Mouse (Mus musculus) mouse embryonic stem cell (cell line): Measurements from ENCODE around the gene Mindy4.

Experiments used
- in situ Hi-C, 2 experiments: fragments of 300-500 bp; cut with MboI; formaldehyde crosslinking; loops; 1 replicate in 1 of 2; 3 replicates in 1 of 2; pipeline ENCODE4 v1.14.3; 2019 to 2020; ENCODE audit warnings: low sequenced_read_pairs in 2 of 2, low pct_unique_long_range_greater_than_20kb in 1 of 2, mixed read lengths in 1 of 2; ENCODE audit not compliant: unreplicated experiment in 1 of 2

Gene Mindy4

DNA sequence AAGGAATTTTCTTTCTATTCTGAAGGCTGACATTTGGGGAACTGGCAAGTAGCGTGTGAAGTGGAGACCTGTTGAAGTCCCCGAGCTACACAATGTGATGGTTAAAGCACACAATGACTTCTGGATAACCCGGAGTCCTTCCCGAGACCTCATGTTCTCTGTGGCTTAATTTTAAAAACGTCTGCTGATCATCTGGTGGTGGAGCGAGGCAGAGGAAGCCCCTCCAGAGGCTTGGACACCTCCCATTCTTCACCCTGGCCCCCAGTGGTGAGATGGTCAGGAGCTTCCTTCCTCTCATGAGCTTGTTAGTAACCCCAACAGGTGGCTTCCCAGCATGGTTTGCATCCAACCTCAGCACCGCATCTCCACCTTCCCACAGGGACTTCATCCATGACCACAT is 43.3 kb downstream of the Mindy4 start:
- in situ Hi-C loops: loop anchor here in 1 of 2 experiments (25.0 kb wide), 1 partner anchor 266 kb away; no protein-coding TSS in a partner anchor

DNA sequence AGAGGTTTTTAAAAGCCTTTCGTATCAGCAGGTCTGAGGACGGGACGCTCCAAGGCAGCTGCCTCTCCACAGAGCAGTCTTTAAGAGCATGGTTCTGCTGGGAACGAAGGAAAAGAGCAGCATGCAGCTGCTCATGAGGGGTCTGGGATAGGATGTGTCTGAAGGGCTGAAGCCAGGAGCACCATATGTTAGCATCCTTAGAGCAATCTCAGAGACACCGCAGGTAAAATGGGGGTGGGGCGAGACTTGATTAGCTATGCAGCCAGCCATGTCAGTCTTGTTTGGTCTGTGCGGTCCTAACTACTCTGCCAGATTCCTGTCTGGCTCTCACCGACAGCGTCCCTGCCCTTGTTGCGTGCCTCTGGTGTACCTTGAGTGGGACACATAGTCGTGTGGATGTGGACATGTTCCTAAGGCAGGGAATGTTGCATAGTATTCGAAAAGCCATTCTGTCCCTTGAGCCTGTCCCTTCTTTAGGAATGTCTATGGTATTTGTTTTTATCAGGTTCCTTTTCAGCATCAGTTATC is 43.8 kb downstream of the Mindy4 start:
- in situ Hi-C loops: loop anchor here in 1 of 2 experiments (25.0 kb wide), 1 partner anchor 265 kb away; no protein-coding TSS in a partner anchor

DNA sequence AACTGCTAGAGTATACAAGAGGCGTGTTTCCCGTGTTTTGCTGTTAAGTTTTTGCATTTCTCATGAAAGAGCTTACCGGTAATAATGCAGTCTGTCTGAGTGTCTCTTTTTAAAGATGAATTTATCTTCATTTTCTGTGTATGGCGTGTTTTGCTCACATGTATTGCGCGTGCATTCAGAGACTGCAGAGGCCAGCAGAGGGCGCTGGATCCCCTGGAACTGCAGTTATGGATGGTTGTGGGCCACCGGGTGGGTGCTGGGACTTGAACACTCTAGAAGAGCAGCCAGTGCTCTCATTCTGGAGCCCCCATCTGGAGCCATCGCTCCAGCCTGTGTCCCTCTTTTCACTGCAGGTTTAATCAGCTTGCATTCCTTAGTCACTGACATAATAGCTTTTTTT is 46.1 kb downstream of the Mindy4 start:
- in situ Hi-C loops: loop anchor here in 1 of 2 experiments (25.0 kb wide), 1 partner anchor 263 kb away; no protein-coding TSS in a partner anchor

DNA sequence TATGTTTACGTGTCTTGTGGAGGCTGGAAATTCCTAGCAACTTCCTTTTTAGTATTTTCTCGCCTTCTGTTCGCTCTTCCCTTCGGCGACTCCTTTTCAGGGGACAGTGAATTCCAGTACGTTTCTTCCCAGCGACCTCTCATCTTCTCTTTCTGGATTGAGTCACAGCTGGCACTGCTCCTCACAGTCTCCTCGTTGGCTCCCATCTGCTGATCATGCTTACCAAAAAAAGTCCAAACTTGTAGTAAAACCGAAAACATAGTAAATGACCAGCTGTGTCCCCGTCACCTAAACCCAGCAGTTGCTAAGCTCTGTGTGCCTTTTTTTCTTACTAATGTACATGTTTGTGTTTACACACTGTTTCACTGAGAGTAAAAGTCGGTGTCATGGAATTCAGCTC is 47.6 kb downstream of the Mindy4 start:
- in situ Hi-C loops: no loop called here

DNA sequence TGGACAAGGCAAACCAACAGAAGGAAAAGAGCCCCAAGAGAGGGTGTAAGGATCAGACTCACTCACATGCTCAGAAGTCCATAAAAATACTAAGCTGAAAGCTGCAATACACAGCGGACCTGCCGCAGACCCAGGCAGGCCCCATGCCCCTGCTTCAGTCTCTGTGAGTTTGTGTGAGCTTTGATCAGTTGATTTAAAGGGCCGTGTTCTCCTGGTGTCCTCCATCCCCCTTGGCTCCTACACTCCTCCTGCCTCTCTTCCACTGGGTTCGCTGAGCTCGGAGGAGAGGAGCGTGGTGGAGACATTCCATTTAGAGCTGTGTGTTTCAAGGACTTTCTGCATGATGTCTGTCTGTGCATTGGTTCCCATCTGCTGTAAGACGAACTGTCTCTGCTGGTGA is 48.4 kb downstream of the Mindy4 start:
- in situ Hi-C loops: no loop called here

DNA sequence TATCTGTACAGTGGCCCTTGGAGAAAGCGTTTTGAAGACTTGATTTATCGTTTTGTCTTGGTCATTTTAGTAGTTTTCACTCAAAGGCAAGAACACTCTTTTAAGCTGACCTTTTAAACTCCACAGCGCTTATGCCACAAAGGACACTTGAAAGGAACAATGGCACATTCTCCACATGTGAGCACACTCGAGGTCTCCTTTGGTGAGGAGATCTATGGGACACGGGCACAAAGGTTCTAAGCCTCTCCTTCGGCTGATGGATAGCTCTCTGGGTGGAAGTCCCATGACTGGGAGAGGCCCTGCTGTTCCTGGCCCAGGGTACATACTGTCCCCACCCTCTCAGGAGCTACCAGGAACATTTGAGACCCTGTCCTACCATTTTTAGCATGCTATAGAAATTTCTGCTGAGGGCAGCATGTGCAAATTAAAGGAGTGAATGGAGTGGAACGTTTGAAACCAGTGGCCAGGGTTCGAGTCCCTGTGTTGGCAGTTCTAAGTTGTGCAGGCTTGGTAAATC is 49.6 kb downstream of the Mindy4 start:
- in situ Hi-C loops: no loop called here

DNA sequence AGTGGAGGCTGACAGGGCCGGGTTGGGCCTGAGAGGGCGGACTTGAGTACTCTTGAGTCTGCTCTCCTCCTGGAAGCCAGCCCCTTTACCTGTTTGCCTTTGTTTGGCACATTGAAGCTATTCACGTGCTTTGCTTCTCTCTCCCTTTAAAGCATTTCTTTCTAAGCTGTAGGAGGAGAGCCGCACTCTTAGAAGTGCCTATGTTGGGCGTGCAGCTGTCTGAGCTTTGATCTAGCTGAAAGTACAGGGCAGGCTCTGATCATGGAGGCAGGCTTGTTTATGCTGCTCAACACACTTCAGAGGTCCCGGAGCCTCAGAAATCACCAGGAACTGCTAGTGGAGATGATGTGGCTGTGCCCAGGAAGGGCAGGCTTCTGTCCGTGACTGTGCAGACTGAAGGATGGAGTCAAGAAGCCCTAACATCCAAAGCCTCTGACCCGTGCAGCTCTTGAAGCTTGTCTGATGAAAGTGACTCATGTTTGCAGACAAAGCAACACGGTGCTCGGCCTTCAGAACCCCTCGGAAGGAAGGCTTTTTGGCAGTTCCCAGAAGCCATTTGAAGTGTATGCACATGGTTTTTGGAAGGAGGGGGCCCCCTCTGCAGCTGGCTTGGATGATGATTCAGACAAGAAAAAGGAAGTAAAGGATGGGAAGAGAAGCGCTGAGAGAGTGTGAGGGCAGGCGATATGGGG is 53.5 kb downstream of the Mindy4 start:
- in situ Hi-C loops: no loop called here

DNA sequence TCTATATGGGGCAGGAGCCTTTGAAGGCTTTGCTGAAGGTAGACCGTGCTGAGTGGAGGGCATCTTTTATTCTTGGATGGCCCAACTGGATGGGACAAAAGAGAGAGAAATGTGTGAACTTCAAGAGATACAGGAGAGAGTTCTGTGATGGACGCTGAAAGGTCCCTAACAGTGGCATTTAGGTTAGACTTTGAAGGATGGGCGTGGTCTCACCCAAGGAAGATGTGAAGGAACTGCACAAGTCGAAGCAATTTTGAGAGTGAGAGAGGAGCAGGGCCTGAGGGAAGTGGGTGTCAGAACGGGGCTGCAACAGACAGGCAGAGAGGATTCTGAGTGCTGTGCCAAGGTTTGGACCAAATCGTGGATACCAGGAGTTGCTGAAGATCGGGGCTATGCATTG is 54.1 kb downstream of the Mindy4 start:
- in situ Hi-C loops: no loop called here

DNA sequence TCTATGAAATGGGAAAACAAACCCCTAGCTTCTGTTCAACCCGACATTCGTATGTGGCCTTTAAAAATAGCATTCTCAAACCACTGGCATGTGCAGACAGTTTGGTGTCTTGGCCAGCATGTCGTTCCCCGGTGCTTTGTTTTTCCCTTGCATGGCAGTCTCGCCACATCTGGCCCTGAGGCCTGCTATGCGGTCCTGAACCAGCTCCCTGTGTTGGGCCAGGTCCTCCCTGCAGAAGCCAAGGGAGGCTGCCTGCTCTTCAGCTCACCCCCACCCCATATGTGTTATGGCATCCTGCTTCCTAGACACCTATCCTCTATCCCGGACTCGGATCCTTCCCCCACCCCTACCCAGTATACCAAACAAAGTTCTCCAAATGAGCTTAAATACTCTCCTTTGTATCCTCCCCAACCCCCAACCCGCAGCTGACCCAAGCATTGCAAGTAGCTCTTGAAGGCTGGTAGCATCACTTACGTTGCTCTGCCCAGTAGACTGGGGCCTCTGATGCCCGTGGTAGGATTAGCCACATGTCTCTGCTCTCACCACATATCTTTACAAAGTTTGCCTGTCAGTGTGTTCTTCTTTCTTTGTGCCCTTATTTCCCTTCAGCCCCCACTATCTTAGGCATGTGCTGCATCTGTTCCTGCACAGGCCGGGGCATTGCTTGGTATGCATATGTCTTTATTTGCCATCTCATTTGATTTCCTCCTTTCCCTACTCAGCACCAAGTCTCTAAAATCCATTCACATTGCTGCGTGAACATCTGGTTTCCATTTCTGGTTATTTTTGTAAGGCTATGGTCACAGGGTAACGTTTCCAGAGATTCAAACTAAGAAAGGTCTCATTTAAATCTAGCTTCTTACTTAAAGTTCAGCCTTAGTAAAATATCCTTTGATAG is 55.5 kb downstream of the Mindy4 start:
- in situ Hi-C loops: no loop called here

DNA sequence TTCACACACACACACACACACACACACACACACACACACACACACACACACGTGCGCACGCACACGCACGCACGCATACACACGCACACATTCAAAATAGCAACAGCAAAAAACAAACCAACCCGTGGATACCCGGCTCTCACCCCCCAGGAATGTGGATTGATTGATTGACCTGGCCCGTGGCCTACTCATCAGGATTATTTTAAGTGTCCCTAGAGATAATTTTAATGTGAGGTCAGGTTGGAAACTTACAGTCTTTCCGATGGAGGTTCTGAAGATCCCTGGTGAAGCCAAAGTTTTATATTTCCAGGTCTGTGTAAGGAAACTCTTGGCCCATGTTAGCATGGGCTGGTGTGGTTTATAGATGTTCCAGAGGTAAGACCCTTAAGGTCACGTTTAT is 59.0 kb downstream of the Mindy4 start:
- in situ Hi-C loops: no loop called here

DNA sequence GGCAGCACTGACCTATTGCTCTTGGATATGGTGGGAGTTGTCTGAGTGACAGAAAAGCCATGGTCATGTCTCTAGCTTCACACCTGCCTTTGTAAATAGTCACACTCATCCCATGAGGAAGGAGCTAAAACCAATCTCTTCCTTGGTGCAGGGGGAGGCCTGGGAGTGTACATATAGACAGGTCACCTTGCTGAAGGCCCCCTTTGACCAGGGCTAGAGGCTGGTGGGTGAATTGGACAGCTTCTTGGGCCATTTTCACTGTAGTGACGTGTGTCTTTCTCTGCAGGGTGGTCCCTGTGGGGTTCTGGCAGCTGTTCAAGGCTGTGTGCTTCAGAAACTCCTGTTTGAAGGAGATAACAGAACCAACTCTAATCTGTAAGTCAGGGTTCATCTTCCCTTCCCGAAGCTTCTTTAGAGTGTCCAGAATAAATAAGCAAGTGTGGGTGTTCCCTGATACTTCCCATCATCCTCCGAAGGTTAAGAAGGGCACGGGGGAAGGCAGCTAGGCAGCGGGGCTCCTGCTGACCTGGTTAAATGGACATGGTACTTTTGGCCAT is 60.4 kb downstream of the Mindy4 start:
- in situ Hi-C loops: no loop called here

DNA sequence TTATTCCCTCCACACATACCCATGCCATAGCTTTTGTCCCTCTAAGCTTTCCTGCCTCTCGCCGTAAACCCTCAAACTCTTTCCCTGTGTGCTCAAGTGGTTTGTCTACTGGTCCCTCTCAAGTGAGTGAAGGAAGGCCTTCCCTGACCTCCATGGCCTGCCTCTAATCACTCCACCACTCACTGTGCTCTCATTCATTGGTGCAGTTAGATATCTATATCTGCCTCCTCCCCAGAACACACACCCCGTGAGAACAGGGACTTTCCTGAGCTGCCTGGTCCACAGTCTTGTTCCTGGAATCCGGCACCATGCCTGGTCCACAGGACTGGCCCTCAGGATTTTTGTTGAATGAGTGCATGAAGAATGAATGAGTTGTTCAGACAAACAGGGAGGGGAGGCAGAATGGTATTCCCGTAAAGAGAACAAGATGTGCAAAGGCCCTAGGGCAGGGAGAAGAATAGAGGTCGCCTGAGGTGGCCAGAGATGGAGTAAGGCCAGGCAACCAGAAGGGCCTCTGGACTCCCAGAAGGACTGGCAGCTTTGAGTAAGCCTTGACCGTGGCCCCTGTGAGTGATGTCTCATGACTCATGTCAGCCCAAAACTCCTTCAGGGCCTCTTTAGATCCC is 61.7 kb downstream of the Mindy4 start:
- in situ Hi-C loops: no loop called here

DNA sequence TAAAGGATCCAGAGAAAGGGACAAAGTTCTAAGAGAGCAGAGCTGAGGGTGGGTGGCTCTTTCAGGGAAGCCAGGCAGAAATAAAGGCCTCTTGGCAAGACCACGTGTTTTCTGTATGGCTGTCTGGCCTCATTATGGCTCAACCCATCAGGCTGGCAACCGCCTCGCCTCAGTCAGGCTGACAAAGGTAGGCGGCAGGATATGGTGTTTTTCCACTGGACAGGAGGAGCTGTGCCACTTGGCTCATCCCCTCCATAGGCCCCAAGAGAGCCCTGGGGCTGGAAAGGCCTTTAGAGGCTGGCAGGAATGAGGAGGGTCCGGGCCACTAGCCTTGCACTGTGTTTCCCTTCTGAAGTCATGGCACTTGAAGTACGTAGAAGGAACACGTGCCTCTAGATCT is 69.8 kb downstream of the Mindy4 start:
- in situ Hi-C loops: no loop called here

DNA sequence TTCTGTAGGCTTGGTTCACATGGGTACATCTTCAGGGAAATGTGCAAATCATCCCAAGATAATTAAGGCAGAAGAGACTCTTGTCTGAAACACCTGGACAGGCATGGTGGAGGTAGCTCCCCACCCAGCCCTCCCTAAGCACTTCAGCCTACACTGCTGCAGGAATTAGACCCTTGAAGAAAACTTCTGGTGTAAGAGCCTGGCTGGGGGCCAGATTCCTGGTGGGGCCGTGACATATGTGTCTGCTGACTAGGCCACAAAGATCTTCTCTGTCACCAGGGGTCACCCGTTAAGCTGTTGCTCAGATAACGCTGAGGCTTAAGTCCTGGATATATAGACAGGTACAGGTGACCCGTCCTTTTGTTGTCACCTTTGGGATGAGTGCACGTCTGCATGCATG is 70.3 kb downstream of the Mindy4 start:
- in situ Hi-C loops: no loop called here

DNA sequence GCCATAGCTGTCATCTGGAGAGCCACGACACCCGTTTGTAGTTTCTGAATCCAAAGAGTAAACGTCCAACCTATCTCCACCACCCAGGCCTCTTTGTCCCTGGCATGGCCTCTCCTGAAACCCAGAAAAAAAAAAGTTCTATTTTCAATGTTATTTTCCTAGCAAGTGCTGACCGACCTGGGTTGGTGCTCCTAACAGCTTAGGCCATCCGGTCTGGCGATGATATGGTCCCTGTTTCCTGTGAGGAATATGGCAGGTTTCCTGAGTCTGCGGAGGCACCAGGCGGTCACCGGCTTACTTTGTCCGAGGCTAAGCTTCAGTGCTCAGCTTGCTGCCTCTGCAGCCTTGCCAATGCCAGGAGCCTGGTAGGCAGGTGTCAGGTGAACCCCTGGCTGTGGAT is 71.8 kb downstream of the Mindy4 start:
- in situ Hi-C loops: no loop called here

DNA sequence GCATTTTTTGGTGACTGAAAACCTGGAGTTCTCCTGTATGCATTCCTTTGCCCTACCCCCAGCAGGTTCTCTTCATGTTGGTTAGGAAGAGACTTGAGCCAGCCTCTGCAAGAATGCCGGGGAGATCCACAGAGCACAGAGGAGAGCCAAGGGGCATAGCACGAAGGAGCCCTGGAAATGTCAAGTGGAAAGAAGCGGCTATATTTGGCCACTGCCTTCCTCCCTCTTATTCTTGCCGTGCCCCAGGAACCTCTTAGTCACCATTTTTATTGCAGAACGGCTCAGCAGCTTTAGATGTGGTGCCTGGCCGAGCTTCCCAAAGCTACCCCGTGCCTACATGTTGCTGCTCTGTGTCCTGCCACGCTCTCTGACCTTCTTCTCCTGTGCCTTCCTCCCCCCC is 72.6 kb downstream of the Mindy4 start:
- in situ Hi-C loops: no loop called here

DNA sequence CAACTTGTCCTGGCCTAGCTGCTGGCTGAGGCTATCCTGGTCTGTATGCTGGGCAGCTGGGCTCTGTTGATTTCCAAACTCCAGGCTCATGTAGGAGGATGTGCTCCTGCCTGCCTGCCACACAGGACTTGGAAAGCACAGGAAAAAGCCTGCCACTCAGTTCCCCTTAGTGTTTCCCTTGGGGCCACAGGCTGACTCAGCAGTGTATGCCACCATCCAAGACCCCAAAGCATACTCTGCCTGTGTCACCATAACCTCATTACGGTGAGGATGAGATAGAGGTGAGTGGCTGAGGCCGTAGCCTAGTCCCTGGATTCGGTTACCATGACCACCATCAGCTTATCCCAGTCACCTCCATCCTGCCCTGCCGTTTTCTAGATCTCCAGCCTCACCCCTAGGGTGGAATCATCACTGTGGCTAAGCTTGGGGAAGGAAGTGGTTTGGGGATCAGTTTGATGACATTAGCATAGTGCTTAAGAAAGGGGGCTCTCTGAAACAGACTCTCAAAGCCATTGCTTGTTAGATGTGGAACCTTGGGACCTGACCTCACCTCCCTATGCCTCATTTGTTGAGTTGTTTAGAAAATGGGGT is 73.6 kb downstream of the Mindy4 start:
- in situ Hi-C loops: no loop called here

DNA sequence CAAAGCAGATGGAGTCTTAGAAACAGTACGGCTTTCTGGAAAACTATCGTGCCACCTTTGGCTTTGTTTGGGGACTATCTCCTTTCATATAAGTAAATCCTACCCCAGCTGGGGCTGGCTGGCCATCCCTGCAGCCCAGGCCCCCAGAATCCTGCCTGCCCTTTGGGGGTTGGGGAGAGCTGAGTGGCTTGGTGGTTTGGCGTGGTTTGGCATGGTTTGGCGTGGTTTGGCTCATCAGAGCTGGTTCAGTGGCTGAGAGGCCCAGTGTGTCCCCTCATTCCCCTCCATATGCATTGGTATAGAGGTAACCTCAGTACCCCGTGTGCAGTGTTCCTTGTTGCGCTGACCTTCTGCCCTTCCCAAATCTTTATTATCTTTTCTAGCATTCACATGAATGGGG is 74.9 kb downstream of the Mindy4 start:
- in situ Hi-C loops: no loop called here
